Mouse (Mus musculus) liver, embryonic 14.5 days (tissue): ENCODE measurements at regions not wholly inside any gene's neighbourhood (a gene's known extent, or its start where the extent isn't known, plus 50 kb on each side); places are given as distances from the start of the nearest gene placed in this dataset.
A peak's percentile ranks its signal among the peaks of the same experiment; 100 is the strongest.

Experiments
- ATAC-seq: fragments of 200-750 bp; cut with Nextera tagmentation; 2 replicates; pipeline ENCODE4 v1.8.0; 2017; ENCODE audit warnings: moderate number of reproducible peaks, mild to moderate bottlenecking, moderate library complexity; ENCODE audit not compliant: insufficient read depth
- DNase-seq, 3 experiments: peaks; one replicate each; pipeline ENCODE4 v3.0.0-alpha.2; 2012 to 2013; ENCODE audit warnings: low read depth in 3 of 3, low spot score in 3 of 3
- H3K27ac ChIP-seq: fragments of 300-500 bp; sonication (generic); 2 replicates; pipeline ENCODE4 v1.5.1; 2014; ENCODE audit warnings: moderate library complexity, mild to moderate bottlenecking, control low read depth, inconsistent platforms
- H3K27me3 ChIP-seq: fragments of 300-500 bp; sonication (generic); 2 replicates; pipeline ENCODE4 v1.6.1; 2014; ENCODE audit warnings: mild to moderate bottlenecking, low read length, moderate library complexity; ENCODE audit not compliant: control insufficient read depth, insufficient read depth
- H3K36me3 ChIP-seq: fragments of 300-500 bp; sonication (generic); replicated peaks from 2 replicates; pipeline ENCODE4 v1.6.1; 2014; ENCODE audit warnings: low read depth; ENCODE audit not compliant: control insufficient read depth, insufficient read depth
- H3K4me1 ChIP-seq, 2 experiments: fragments of 200-500 bp in 1 of 2; fragments of 300-500 bp in 1 of 2; sonication (generic) in 1 of 2; replicated peaks; 2 replicates each; pipeline ENCODE4 v1.6.1; 2012 to 2014; ENCODE audit warnings: antibody characterized with exemption in 1 of 2, inconsistent platforms in 1 of 2, low read length in 1 of 2; ENCODE audit not compliant: control insufficient read depth in 2 of 2, insufficient read depth in 2 of 2
- H3K4me2 ChIP-seq: fragments of 300-500 bp; sonication (generic); 2 replicates; pipeline ENCODE4 v1.6.1; 2014; ENCODE audit warnings: low read depth, mild to moderate bottlenecking, control low read depth, moderate library complexity
- H3K4me3 ChIP-seq, 2 experiments: fragments of 200-500 bp in 1 of 2; fragments of 300-500 bp in 1 of 2; sonication (generic) in 1 of 2; 2 replicates each; pipeline ENCODE4 v1.5.1; 2012 to 2014; ENCODE audit warnings: low read depth in 2 of 2, low read length in 2 of 2, mild to moderate bottlenecking in 2 of 2, control low read depth in 1 of 2, inconsistent platforms in 1 of 2, moderate library complexity in 1 of 2; ENCODE audit not compliant: insufficient read depth in 1 of 2
- H3K9ac ChIP-seq: fragments of 300-500 bp; sonication (generic); replicated peaks from 2 replicates; pipeline ENCODE4 v1.6.1; 2014; ENCODE audit warnings: mild to moderate bottlenecking, control low read depth, moderate library complexity
- H3K9me3 ChIP-seq: fragments of 300-500 bp; sonication (generic); 2 replicates; pipeline ENCODE4 v1.6.1; 2016; ENCODE audit warnings: low read length, mixed read lengths; ENCODE audit not compliant: control insufficient read depth
- CTCF ChIP-seq: IDR thresholded peaks from 2 replicates; pipeline ENCODE4 v1.5.1; 2016; ENCODE audit warnings: antibody characterized with exemption, low read depth, control low read depth
- EP300 ChIP-seq: IDR thresholded peaks from 2 replicates; pipeline ENCODE4 v1.6.1; 2016; ENCODE audit warnings: antibody characterized with exemption, low read depth
- WGBS: fragments of 180-500 bp; shearing (Covaris S2); extraction: QIAGEN DNeasy Blood & Tissue Kit; methylation state at CpG from one replicate; pipeline ENCODE4 v1.1.7; 2014; ENCODE audit not compliant: insufficient replicate concordance; 5-methylcytosine and 5-hydroxymethylcytosine counted together

GRCm38 (mm10) chr13:53764613-53765243 lies 290.8 kb downstream of the Drd1 start:
- ATAC-seq = no peak
- no peak for DNase-seq
- H3K9ac ChIP-seq = no peak overlapping the region
- no peak overlapping the region for H3K4me3 ChIP-seq
- WGBS = 19% methylated on average over 13 of the region's 13 CpGs
- no peak overlapping the region for H3K27ac ChIP-seq
- no peaks in the 10 kb centered on the region for H3K27me3 ChIP-seq
- H3K9me3 ChIP-seq = no peaks in the 10 kb centered on the region
- H3K4me2 ChIP-seq = no peak overlapping the region
- no peaks in the 10 kb centered on the region for H3K36me3 ChIP-seq
- no peaks in the 10 kb centered on the region for H3K4me1 ChIP-seq
- TF ChIP-seq EP300 (no peak), CTCF (peak; percentile 79)

- DNase-seq = no peak
- Histone ChIP-seq H3K4me1 (no peaks in the 10 kb centered on the region), H3K4me3 (no peak overlapping the region), H3K4me2 (no peak overlapping the region), H3K9me3 (no peaks in the 10 kb centered on the region), H3K36me3 (no peaks in the 10 kb centered on the region), H3K27ac (no peak overlapping the region), H3K27me3 (no peaks in the 10 kb centered on the region), H3K9ac (no peak overlapping the region)
- no peak for ATAC-seq
- no peak for TF ChIP-seq CTCF
- TF ChIP-seq EP300 = no peak
- 51% methylated on average over 13 of the region's 13 CpGs for WGBS
Measured at GRCm38 (mm10) chr13:53757576-53758237, 284.8 kb upstream of the Msx2 start.

- Histone ChIP-seq H3K36me3 (no peaks in the 10 kb centered on the region), H3K27me3 (no peaks in the 10 kb centered on the region), H3K4me3 (no peak overlapping the region), H3K9me3 (no peaks in the 10 kb centered on the region), H3K9ac (no peak overlapping the region), H3K4me2 (no peak overlapping the region), H3K4me1 (no peaks in the 10 kb centered on the region), H3K27ac (no peak overlapping the region)
- DNase-seq = no peak
- TF ChIP-seq EP300 = no peak
- TF ChIP-seq CTCF = no peak
- no peak for ATAC-seq
- 62% methylated on average over 13 of the region's 13 CpGs for WGBS
Measured at GRCm38 (mm10) chr13:53756970-53757530, 284.2 kb upstream of the Msx2 start.

- ATAC-seq = no peak
- Histone ChIP-seq H3K27me3 (no peaks in the 10 kb centered on the region), H3K36me3 (no peaks in the 10 kb centered on the region), H3K4me2 (no peak overlapping the region), H3K9me3 (no peaks in the 10 kb centered on the region), H3K4me3 (no peak overlapping the region), H3K4me1 (no peaks in the 10 kb centered on the region), H3K9ac (no peak overlapping the region), H3K27ac (no peak overlapping the region)
- no peak for DNase-seq
- 47% methylated on average over 11 of the region's 11 CpGs for WGBS
- TF ChIP-seq CTCF (no peak), EP300 (no peak)
Measured at GRCm38 (mm10) chr13:53755046-53755615, 282.3 kb upstream of the Msx2 start.

- 46% methylated on average over 6 of the region's 6 CpGs for WGBS
Measured at GRCm38 (mm10) chr13:53753049-53753448, 280.2 kb upstream of the Msx2 start.

More at GRCm38 (mm10) chr13:53753049-53753448, 280.2 kb upstream of the Msx2 start:
- TF ChIP-seq CTCF = no peak
- no peak for TF ChIP-seq EP300
- no peak overlapping the region for H3K4me3 ChIP-seq
- ATAC-seq (no peak), DNase-seq (no peak)
- no peaks in the 10 kb centered on the region for H3K9me3 ChIP-seq
- H3K36me3 ChIP-seq = no peaks in the 10 kb centered on the region
- H3K9ac ChIP-seq = no peak overlapping the region
- H3K4me1 ChIP-seq = no peaks in the 10 kb centered on the region
- no peak overlapping the region for H3K27ac ChIP-seq
- H3K27me3 ChIP-seq = no peaks in the 10 kb centered on the region
- H3K4me2 ChIP-seq = no peak overlapping the region
